Mouse (Mus musculus): Measurements from ENCODE around the gene Ppp2r5e.
A peak's percentile ranks its signal among the peaks of the same experiment; 100 is the strongest.

Ppp2r5e gene

GRCm38 (mm10) chr12:75596154-75597002, at the start of gene Ppp2r5e:
Ppp2r5e (minus strand) TSS chr12:75596245.
- DNase-seq (ENCODE audit: low spot score) = peak; percentile 99

- no peak for DNase-seq (ENCODE audit: low spot score)
Observed at GRCm38 (mm10) chr12:75645780-75646179, 49.7 kb upstream of the Ppp2r5e start.

- no peak for DNase-seq (ENCODE audit: low spot score)
Observed at GRCm38 (mm10) chr12:75641726-75642125, 45.7 kb upstream of the Ppp2r5e start.

- DNase-seq (ENCODE audit: low spot score) = no peak
Observed at GRCm38 (mm10) chr12:75638345-75638744, 42.3 kb upstream of the Ppp2r5e start.

GRCm38 (mm10) chr12:75637103-75637502, 41.1 kb upstream of the Ppp2r5e start:
- no peak for DNase-seq (ENCODE audit: low spot score)

DNA sequence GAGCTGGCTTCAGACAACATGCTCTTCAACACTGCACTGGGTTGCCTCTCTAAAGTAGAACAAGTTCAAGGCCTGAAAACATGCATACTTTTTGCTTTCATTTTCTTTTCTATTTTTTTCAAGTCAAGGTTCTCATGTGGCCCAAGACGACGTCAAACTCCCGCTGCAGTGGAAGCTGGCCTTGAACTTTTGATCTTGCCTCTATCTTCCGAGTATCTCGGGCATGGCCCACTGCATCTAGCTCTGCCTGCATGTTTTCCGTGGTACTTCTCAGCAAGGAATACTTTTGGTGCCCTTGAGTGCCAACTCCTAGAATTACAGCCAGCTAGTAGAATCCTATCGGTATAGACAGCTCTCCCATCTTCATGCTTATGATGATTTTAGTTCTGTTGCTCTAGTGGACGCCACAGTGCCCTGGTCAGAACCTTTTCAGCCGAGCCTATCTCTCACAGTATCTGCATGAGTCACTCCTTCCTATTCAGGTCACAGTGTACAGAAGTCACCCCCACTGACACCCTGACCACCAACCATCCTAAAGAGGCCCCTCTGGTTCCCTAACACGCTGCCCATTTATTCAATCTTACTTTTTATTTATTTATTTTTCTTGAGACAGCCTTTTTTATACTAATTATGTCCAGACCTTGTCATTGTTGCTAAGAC, 39.9 kb upstream of the Ppp2r5e start:
- no peak for DNase-seq (ENCODE audit: low spot score)

GRCm38 (mm10) chr12:75629618-75630017, 33.6 kb upstream of the Ppp2r5e start:
- DNase-seq (ENCODE audit: low spot score) = no peak

GRCm38 (mm10) chr12:75623292-75623691, 27.2 kb upstream of the Ppp2r5e start:
- no peak for DNase-seq (ENCODE audit: low spot score)

DNA sequence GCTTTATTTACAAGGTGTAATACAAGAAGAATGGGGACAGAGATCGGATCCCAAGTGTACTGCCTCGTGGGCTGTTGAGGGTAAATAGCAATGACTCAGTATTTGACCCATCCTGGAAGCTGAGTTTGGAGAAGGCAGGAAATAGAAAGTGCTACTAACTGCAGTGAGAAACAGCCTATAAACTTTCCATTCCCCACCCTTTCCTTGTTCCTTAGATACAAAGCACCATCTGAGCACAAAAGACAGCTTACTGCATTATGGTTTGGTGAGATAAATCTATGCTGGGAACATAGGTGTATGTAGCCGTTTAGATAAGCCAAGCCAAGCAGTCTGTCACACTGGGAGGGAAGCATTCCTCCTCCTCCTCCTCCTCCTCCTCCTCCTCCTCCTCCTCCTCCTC, 26.8 kb upstream of the Ppp2r5e start:
- DNase-seq (ENCODE audit: low spot score) = no peak

DNA sequence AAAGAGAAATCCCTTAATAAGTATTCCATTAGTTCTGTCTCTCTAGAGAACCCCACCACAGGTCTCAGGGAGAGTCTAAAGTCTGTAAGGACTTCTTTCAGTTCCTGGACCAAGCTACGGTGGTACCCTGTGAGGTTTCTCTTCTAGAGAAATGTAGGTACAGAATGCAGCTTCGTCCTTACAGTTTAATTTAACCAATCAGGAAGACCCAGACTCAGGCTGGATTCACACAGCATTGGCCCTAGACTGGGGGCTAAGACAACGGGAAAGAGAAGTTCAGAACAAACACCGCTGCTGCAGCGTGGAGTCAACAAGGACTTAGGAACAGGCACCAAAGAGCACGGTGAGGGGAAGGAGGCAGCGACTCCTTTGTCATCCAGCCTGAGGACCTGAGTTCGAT, 20.8 kb upstream of the Ppp2r5e start:
- no peak for DNase-seq (ENCODE audit: low spot score)

- DNase-seq (ENCODE audit: low spot score) = peak; percentile 19
Observed at GRCm38 (mm10) chr12:75616158-75616791, 20.2 kb upstream of the Ppp2r5e start.

DNA sequence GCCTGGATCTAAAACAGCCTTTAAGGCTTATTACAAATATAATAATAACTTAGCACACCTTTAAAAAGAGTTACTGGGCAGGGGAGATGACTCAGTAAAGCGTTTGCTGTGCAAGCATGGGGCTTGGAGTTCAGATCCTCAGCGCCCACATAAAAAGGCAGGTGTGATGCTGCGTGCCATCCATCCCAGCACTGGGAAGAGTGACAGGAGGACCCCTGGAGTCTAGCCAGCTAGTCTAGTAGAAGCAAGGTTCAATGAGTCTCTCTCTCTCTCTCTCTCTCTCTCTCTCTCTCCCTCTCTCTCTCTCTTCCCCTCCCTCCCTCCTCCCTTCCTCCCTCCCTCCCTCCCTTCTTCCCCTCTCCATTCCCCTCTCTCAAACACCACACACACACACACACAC, 19.5 kb upstream of the Ppp2r5e start:
- DNase-seq (ENCODE audit: low spot score) = no peak

DNA sequence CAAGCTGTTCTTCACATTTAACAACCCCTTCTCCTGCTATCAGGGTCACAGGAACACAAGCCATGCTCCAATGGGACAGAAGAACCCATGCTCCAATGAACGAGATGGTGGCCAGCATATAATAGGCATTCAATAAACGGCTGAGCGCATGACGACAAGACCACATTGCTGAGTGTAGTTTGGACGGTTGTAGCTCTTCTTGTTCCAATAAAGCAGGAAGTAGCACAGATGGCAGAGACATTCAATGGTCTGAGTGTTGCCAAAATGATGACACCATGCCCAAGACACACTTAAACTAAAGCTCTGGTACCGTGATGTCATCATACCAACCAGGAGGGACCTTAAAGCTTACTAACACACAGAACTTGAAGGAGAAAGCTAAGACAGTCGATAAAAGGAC, 16.7 kb upstream of the Ppp2r5e start:
- no peak for DNase-seq (ENCODE audit: low spot score)

DNA sequence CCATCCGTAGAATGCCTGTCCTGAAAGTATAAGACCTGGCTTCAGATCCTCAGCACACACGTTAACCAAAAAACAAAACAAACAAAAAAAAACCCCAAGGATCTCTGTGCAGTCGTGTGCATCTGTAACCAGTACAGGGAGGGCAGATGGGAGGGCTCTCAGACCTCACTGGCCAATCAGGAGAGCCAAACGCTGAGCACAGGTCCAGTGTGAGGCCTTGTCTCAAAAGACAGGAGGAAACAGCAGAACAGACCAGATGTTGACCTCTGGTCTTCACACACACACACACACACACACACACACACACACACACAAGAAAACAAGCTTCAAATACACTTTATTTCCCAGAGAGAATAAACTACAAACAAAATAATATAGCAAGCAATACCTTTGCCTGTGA, 3.4 kb upstream of the Ppp2r5e start:
- DNase-seq (ENCODE audit: low spot score) = peak; percentile 57

GRCm38 (mm10) chr12:75598988-75599387, 2.9 kb upstream of the Ppp2r5e start:
- no peak for DNase-seq (ENCODE audit: low spot score)

DNA sequence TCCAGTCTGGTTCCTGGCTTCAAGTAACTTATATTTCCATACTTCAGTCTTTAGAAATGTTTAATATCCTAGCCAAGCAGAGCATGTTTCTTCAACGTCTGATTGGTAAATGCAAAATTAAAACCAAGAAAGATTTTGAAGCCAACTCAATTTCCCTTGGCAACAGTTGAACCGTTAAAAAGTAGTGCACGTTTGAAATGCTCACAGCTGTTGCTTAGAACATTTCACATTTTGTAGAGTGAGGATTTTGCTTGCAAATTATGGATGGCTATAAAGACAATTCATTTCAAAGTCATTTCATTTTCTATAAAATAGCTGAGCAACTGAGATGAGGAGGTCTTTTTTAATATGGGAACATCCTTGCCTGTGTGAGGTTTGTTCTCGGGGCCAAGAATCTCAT, 1.7 kb upstream of the Ppp2r5e start:
- DNase-seq (ENCODE audit: low spot score) = no peak

GRCm38 (mm10) chr12:75595291-75596153, 523 bp downstream of the Ppp2r5e start:
- peak; percentile 57 for DNase-seq (ENCODE audit: low spot score)

GRCm38 (mm10) chr12:75594404-75594803, 1.6 kb downstream of the Ppp2r5e start:
- no peak for DNase-seq (ENCODE audit: low spot score)

GRCm38 (mm10) chr12:75593817-75594216, 2.2 kb downstream of the Ppp2r5e start:
- no peak for DNase-seq (ENCODE audit: low spot score)

DNA sequence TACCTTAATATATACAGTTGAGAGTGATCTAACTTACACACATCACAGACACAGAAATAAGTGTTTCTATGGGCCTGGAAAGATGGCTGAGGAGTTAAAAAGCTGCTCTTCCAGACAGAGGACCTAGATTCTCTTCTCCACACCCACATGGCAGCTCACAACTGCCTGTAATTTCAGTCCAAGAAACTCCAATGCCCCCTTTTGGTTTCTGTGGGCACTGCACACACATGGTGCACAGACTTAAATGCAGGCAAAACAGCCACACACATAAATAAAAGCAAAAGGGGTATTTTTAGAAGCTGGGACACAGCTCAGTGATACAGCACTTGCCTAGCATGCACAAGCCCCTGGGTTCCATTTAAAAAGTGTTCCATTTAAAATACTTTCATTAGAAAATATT, 8.5 kb downstream of the Ppp2r5e start:
- no peak for DNase-seq (ENCODE audit: low spot score)

GRCm38 (mm10) chr12:75583776-75584175, 12.3 kb downstream of the Ppp2r5e start:
- DNase-seq (ENCODE audit: low spot score) = no peak

- no peak for DNase-seq (ENCODE audit: low spot score)
Observed at GRCm38 (mm10) chr12:75579076-75579475, 17.0 kb downstream of the Ppp2r5e start.

Data from yolk sac, embryonic 10.5 days (tissue).